Mouse (Mus musculus) CH12.LX (cell line): ENCODE measurements around the gene Cblc. TPM values are rescaled to one million over a fixed set of nuclear protein-coding genes. Genes with fewer than 3 reads are reported as not detected.
"Not testable (repeated sequence)": the region's sequence is repeated elsewhere in the genome, so short reads cannot be mapped to it uniquely, and the experiment has no call there.

Experiments used
- DNase-seq: peaks from one replicate; pipeline ENCODE4 v3.0.0-alpha.2; 2013; ENCODE audit errors: extremely low read depth
- H3K27ac ChIP-seq: 2 replicates; pipeline ENCODE4 v1.5.1; 2012; ENCODE audit warnings: low read depth, mild to moderate bottlenecking, control low read depth, moderate library complexity; ENCODE audit not compliant: insufficient read depth
- H3K27me3 ChIP-seq: replicated peaks from 2 replicates; pipeline ENCODE3; 2012; ENCODE audit warnings: inconsistent platforms
- H3K36me3 ChIP-seq, 2 experiments: replicated peaks in 1 of 2; 2 replicates each; pipeline versions ENCODE3 to v1.6.1; 2012; ENCODE audit warnings: inconsistent platforms in 1 of 2, low read length in 1 of 2, mild to moderate bottlenecking in 1 of 2, mixed read lengths in 1 of 2, moderate library complexity in 1 of 2; ENCODE audit not compliant: control insufficient read depth in 1 of 2, insufficient read depth in 1 of 2
- H3K4me1 ChIP-seq, 2 experiments: 2 replicates each; pipeline ENCODE4 v1.6.1; 2012; ENCODE audit warnings: inconsistent platforms in 1 of 2, moderate library complexity in 1 of 2; ENCODE audit not compliant: insufficient read depth in 2 of 2, control insufficient read depth in 1 of 2
- H3K4me2 ChIP-seq: 2 replicates; pipeline ENCODE4 v1.6.1; 2012; ENCODE audit warnings: low read depth, mild to moderate bottlenecking, control low read depth; ENCODE audit not compliant: poor library complexity, insufficient read depth, severe bottlenecking
- H3K4me3 ChIP-seq, 3 experiments: fragments of 150-350 bp in 1 of 3; sonication (generic) in 1 of 3; replicated peaks in 1 of 3; 2 replicates each; pipeline versions ENCODE3 to v1.5.1; 2011 to 2012; ENCODE audit warnings: low read depth in 2 of 3, low read length in 2 of 3, mild to moderate bottlenecking in 2 of 3, moderate library complexity in 2 of 3, control low read depth in 1 of 3, improper control_type of control experiment in 1 of 3, inconsistent platforms in 1 of 3, mixed read lengths in 1 of 3; ENCODE audit not compliant: poor library complexity in 1 of 3
- H3K79me2 ChIP-seq: replicated peaks from 2 replicates; pipeline ENCODE4 v1.6.1; 2012; ENCODE audit warnings: mild to moderate bottlenecking, moderate library complexity; ENCODE audit not compliant: control insufficient read depth, poor library complexity, insufficient read depth, severe bottlenecking; ENCODE audit errors: extremely low read depth
- H3K9ac ChIP-seq: 2 replicates; pipeline ENCODE4 v1.6.1; 2012; ENCODE audit warnings: low read depth, mild to moderate bottlenecking, control low read depth, moderate library complexity; ENCODE audit not compliant: insufficient read depth
- H3K9me3 ChIP-seq: replicated peaks from 2 replicates; pipeline ENCODE3; 2012; ENCODE audit warnings: low read length, inconsistent platforms, mixed read lengths
- CHD2 ChIP-seq: IDR thresholded peaks from 2 replicates; pipeline ENCODE4 v1.6.1; 2011; ENCODE audit warnings: low read length, improper control_type of control experiment
- CTCF ChIP-seq, 2 experiments: IDR thresholded peaks in 1 of 2; conservative IDR thresholded peaks in 1 of 2; 2 replicates each; pipeline ENCODE4 v1.5.1; 2011 to 2012; ENCODE audit warnings: low read depth in 2 of 2, low read length in 2 of 2, improper control_type of control experiment in 1 of 2, inconsistent platforms in 1 of 2, mild to moderate bottlenecking in 1 of 2, moderate library complexity in 1 of 2
- ELF1 ChIP-seq: IDR thresholded peaks from 2 replicates; pipeline ENCODE4 v1.6.1; 2014; ENCODE audit warnings: low read depth, mild to moderate bottlenecking, inconsistent platforms, low read length, improper control_type of control experiment
- ETS1 ChIP-seq: conservative IDR thresholded peaks from 2 replicates; pipeline ENCODE4 v1.6.1; 2012; ENCODE audit warnings: low read depth, mild to moderate bottlenecking, inconsistent platforms, low read length, improper control_type of control experiment, moderate library complexity
- HCFC1 ChIP-seq: IDR thresholded peaks from 2 replicates; pipeline ENCODE4 v1.6.1; 2012; ENCODE audit warnings: low read depth, mild to moderate bottlenecking, inconsistent platforms, low read length, improper control_type of control experiment
- JUND ChIP-seq: conservative IDR thresholded peaks from 2 replicates; pipeline ENCODE4 v1.6.1; 2011; ENCODE audit warnings: low read depth, low read length, improper control_type of control experiment
- KAT2A ChIP-seq: IDR thresholded peaks from 2 replicates; pipeline ENCODE4 v1.6.1; 2012; ENCODE audit warnings: low read length, improper control_type of control experiment, inconsistent platforms; ENCODE audit not compliant: insufficient replicate concordance
- MAZ ChIP-seq: IDR thresholded peaks from 2 replicates; pipeline ENCODE4 v1.6.1; 2012; ENCODE audit warnings: low read depth, mild to moderate bottlenecking, inconsistent platforms, low read length, improper control_type of control experiment, moderate library complexity
- MEF2A ChIP-seq: IDR thresholded peaks from 2 replicates; pipeline ENCODE4 v1.6.1; 2014; ENCODE audit warnings: low read depth, mild to moderate bottlenecking, inconsistent platforms, low read length, improper control_type of control experiment, borderline replicate concordance
- MXI1 ChIP-seq: IDR thresholded peaks from 2 replicates; pipeline ENCODE4 v1.6.1; 2011; ENCODE audit warnings: mild to moderate bottlenecking, low read depth, low read length, improper control_type of control experiment
- MYC ChIP-seq: IDR thresholded peaks from 2 replicates; pipeline ENCODE4 v1.6.1; 2011; ENCODE audit warnings: low read depth, mild to moderate bottlenecking, improper control_type of control experiment, low read length
- NELFE ChIP-seq: IDR thresholded peaks from 2 replicates; pipeline ENCODE4 v1.6.1; 2011; ENCODE audit warnings: low read depth, low read length, improper control_type of control experiment
- NRF1 ChIP-seq: IDR thresholded peaks from 2 replicates; pipeline ENCODE4 v1.6.1; 2014; ENCODE audit warnings: low read depth, mild to moderate bottlenecking, inconsistent platforms, low read length, improper control_type of control experiment, moderate library complexity
- PAX5 ChIP-seq: IDR thresholded peaks from 2 replicates; pipeline ENCODE4 v1.6.1; 2012; ENCODE audit warnings: low read length, inconsistent platforms, mixed read lengths
- POLR2AphosphoS2 ChIP-seq: IDR thresholded peaks from 2 replicates; pipeline ENCODE4 v1.6.1; 2011; ENCODE audit warnings: low read depth, low read length, improper control_type of control experiment
- RAD21 ChIP-seq: IDR thresholded peaks from 2 replicates; pipeline ENCODE4 v1.6.1; 2011; ENCODE audit warnings: low read depth, mild to moderate bottlenecking, low read length, improper control_type of control experiment, moderate library complexity
- RCOR1 ChIP-seq: conservative IDR thresholded peaks from 2 replicates; pipeline ENCODE4 v1.6.1; 2012; ENCODE audit warnings: low read depth, mild to moderate bottlenecking, inconsistent platforms, low read length, improper control_type of control experiment
- SIN3A ChIP-seq: IDR thresholded peaks from 2 replicates; pipeline ENCODE4 v1.6.1; 2012; ENCODE audit warnings: low read length, improper control_type of control experiment, inconsistent platforms
- SMC3 ChIP-seq: IDR thresholded peaks from 2 replicates; pipeline ENCODE4 v1.6.1; 2011; ENCODE audit warnings: low read depth, low read length, improper control_type of control experiment
- TBP ChIP-seq: conservative IDR thresholded peaks from 2 replicates; pipeline ENCODE4 v1.6.1; 2011; ENCODE audit warnings: low read depth, low read length, improper control_type of control experiment
- TCF12 ChIP-seq: IDR thresholded peaks from 2 replicates; pipeline ENCODE4 v1.6.1; 2014; ENCODE audit warnings: low read depth, mild to moderate bottlenecking, inconsistent platforms, low read length, improper control_type of control experiment
- UBTF ChIP-seq: IDR thresholded peaks from 2 replicates; pipeline ENCODE4 v1.6.1; 2012; ENCODE audit warnings: low read depth, mild to moderate bottlenecking, inconsistent platforms, low read length, improper control_type of control experiment, moderate library complexity
- ZC3H11A ChIP-seq: IDR thresholded peaks from 2 replicates; pipeline ENCODE4 v1.6.1; 2012; ENCODE audit warnings: low read depth, mild to moderate bottlenecking, inconsistent platforms, low read length, improper control_type of control experiment
- ZMIZ1 ChIP-seq: IDR thresholded peaks from 2 replicates; pipeline ENCODE4 v1.6.1; 2012; ENCODE audit warnings: low read depth, mild to moderate bottlenecking, inconsistent platforms, low read length, improper control_type of control experiment
- ZNF384 ChIP-seq: IDR thresholded peaks from 2 replicates; pipeline ENCODE4 v1.6.1; 2012; ENCODE audit warnings: low read depth, low read length, improper control_type of control experiment, inconsistent platforms
- dilution Hi-C: fragments of 300-500 bp; cut with MboI; formaldehyde crosslinking; loops from 2 replicates; pipeline ENCODE4 v1.14.3; 2020; ENCODE audit warnings: low sequenced_read_pairs; ENCODE audit not compliant: extremely low pct_unique_long_range_greater_than_20kb, extremely low pct_ligation_motif_present
- in situ Hi-C: fragments of 300-500 bp; cut with MboI; formaldehyde crosslinking; loops from 3 replicates; pipeline ENCODE4 v1.14.3; 2019; ENCODE audit warnings: low sequenced_read_pairs, low pct_ligation_motif_present, low pct_unique_long_range_greater_than_20kb, mixed read lengths
- polyA plus RNA-seq: library from polyadenylated mRNA; unstranded; fragments of >175 nt; gene quantifications from 2 replicates; pipeline ENCODE4 v1.2.1, GENCODE M21; 2012; ENCODE audit warnings: low read depth; ENCODE audit not compliant: insufficient read length
- total RNA-seq, 2 experiments: library from RNA; depleted of rRNA; stranded (reverse); fragments of 300-350 nt in 1 of 2; fragments of >200 nt in 1 of 2; gene quantifications; 2 replicates each; pipeline ENCODE4 v1.2.3; 2012 to 2014

Gene Cblc
- total and polyA plus RNA-seq, 3 experiments: 6.4 to 30.8 (median 13.4) TPM

GRCm38 (mm10) chr7:19792701-19793630, 3.6 kb downstream of the Cblc start (continued):
- TF ChIP-seq HCFC1 (peak; percentile 54), RAD21 (no peak), KAT2A (no peak), NELFE (0 out of 2 replicates have a peak, but pooled peaks have one; percentile 18), RCOR1 (peak; percentile 88; the same call in 1 of the 2 replicates), ZMIZ1 (no peak)

- in situ Hi-C loops, H3K27me3 ChIP-seq, H3K9me3 ChIP-seq, H3K79me2 ChIP-seq, DNase-seq, H3K4me2 ChIP-seq, H3K27ac ChIP-seq, dilution Hi-C loops, H3K9ac ChIP-seq, H3K4me3 ChIP-seq: not testable (repeated sequence)
- peaks cover 16 to 54% of the 10 kb centered on the region in 2 experiments for H3K4me1 ChIP-seq
- TF ChIP-seq TBP: peak; percentile 67; the same call in 1 of the 2 replicates
- peaks cover 0 to 10% of the 10 kb centered on the region in 2 experiments for H3K36me3 ChIP-seq
Measured at GRCm38 (mm10) chr7:19791504-19791903, 5.1 kb downstream of the Cblc start.

GRCm38 (mm10) chr7:19789904-19790347, 6.7 kb downstream of the Cblc start:
- H3K9ac ChIP-seq: 0 out of 2 replicates have a peak overlapping the region, but pooled peaks have one; percentile 21
- dilution Hi-C loops (no loop called here), in situ Hi-C loops (loop anchor here (5.0 kb wide), 1 partner anchor 38 kb away; the partner anchor contains the start of gene Nectin2)
- peak overlapping the region; percentile 23 to 39 (median 25) for H3K4me3 ChIP-seq
- peak; percentile 87 for DNase-seq
- H3K36me3 ChIP-seq: peaks cover 0 to 13% of the 10 kb centered on the region in 2 experiments
- peaks cover 4% of the 10 kb centered on the region for H3K27me3 ChIP-seq
- H3K27ac ChIP-seq: no peak overlapping the region
- peaks cover 7% of the 10 kb centered on the region for H3K9me3 ChIP-seq
- peaks cover 16 to 68% of the 10 kb centered on the region in 2 experiments for H3K4me1 ChIP-seq
- no peaks in the 10 kb centered on the region for H3K79me2 ChIP-seq
- peak overlapping the region; percentile 42 for H3K4me2 ChIP-seq
- TF ChIP-seq NRF1 (0 out of 2 replicates have a peak, but pooled peaks have one; percentile 34), RCOR1 (0 out of 2 replicates have a peak, but pooled peaks have one; percentile 43), ZNF384 (no peak; the same call in 1 of the 2 replicates), MYC (peak; percentile 73), TCF12 (peak; percentile 60; the same call in 1 of the 2 replicates), SIN3A (peak; percentile 69), ETS1 (peak; percentile 60; the same call in 1 of the 2 replicates), PAX5 (no peak), UBTF (no peak), CTCF (conservative IDR thresholded peaks at IDR 0.05 in 1 of 2, IDR thresholded peaks at IDR 0.05 in 1 of 2; ENCODE audit: low read depth in 2 of 2, low read length in 2 of 2) (peak; percentile 68 to 91; a peak in 3 of 4 replicates), NELFE (peak; percentile 44; the same call in 1 of the 2 replicates), TBP (no peak), CHD2 (0 out of 2 replicates have a peak, but pooled peaks have one; percentile 30), POLR2AphosphoS2 (no peak), MEF2A (0 out of 2 replicates have a peak, but pooled peaks have one; percentile 42), RAD21 (peak; percentile 57), KAT2A (no peak), ELF1 (0 out of 2 replicates have a peak, but pooled peaks have one; percentile 23), JUND (no peak), MAZ (peak; percentile 92; the same call in 1 of the 2 replicates), SMC3 (peak; percentile 82), ZC3H11A (0 out of 2 replicates have a peak, but pooled peaks have one; percentile 3), MXI1 (peak; percentile 75; the same call in 1 of the 2 replicates)
